Mouse (Mus musculus) forebrain, postnatal 0 days (tissue): ENCODE results near the gene S1pr5. TPM values are rescaled to one million over a fixed set of nuclear protein-coding genes. Genes with fewer than 3 reads are reported as not detected.
A peak's percentile ranks its signal among the peaks of the same experiment; 100 is the strongest.

Source experiments
- ATAC-seq: fragments of 200-750 bp; cut with Nextera tagmentation; 2 replicates; pipeline ENCODE4 v1.8.0; 2017; ENCODE audit warnings: mild to moderate bottlenecking, moderate library complexity
- DNase-seq: peaks from one replicate; pipeline ENCODE4 v3.0.0-alpha.2; 2015
- H3K27ac ChIP-seq: fragments of 300-500 bp; sonication (generic); 2 replicates; pipeline ENCODE4 v1.5.1; 2014; ENCODE audit warnings: low read depth, mild to moderate bottlenecking, antibody characterized with exemption, low read length, moderate library complexity, mixed read lengths
- H3K27me3 ChIP-seq: fragments of 300-500 bp; sonication (generic); 2 replicates; pipeline ENCODE4 v1.6.1; 2014; ENCODE audit warnings: mild to moderate bottlenecking, low read length, mixed read lengths; ENCODE audit not compliant: insufficient read depth
- H3K36me3 ChIP-seq: fragments of 300-500 bp; sonication (generic); 2 replicates; pipeline ENCODE4 v1.6.1; 2014; ENCODE audit warnings: mild to moderate bottlenecking, moderate library complexity; ENCODE audit not compliant: insufficient read depth
- H3K4me1 ChIP-seq: fragments of 300-500 bp; sonication (generic); 2 replicates; pipeline ENCODE4 v1.6.1; 2014; ENCODE audit warnings: antibody characterized with exemption; ENCODE audit not compliant: insufficient read depth
- H3K4me2 ChIP-seq: fragments of 300-500 bp; sonication (generic); 2 replicates; pipeline ENCODE4 v1.6.1; 2014; ENCODE audit warnings: low read depth, mild to moderate bottlenecking, moderate library complexity
- H3K4me3 ChIP-seq: fragments of 300-500 bp; sonication (generic); 2 replicates; pipeline ENCODE4 v1.5.1; 2014; ENCODE audit warnings: low read depth, low read length, mixed read lengths
- H3K9ac ChIP-seq: fragments of 300-500 bp; sonication (generic); 2 replicates; pipeline ENCODE4 v1.6.1; 2014; ENCODE audit warnings: mild to moderate bottlenecking
- H3K9me3 ChIP-seq: fragments of 300-500 bp; sonication (generic); 2 replicates; pipeline ENCODE4 v1.6.1; 2016; ENCODE audit warnings: low read length
- CTCF ChIP-seq: sonication (generic); IDR thresholded peaks from 2 replicates; pipeline ENCODE4 v1.5.1; 2016; ENCODE audit warnings: antibody characterized with exemption, control low read depth, low read depth
- WGBS: fragments of 180-500 bp; shearing (Covaris S2); extraction: QIAGEN DNeasy Blood & Tissue Kit; methylation state at CpG from one replicate; pipeline ENCODE4 v1.1.7; 2014; 5-methylcytosine and 5-hydroxymethylcytosine counted together
- polyA plus RNA-seq: library from polyadenylated mRNA; unstranded; fragments of >200 nt; fragmentation: Nextera tagmentation; extraction: Ambion mirVana; gene quantifications from 2 replicates; pipeline ENCODE4 v1.2.1, GENCODE M21; 2015
- total RNA-seq: library from RNA; depleted of rRNA; stranded (reverse); fragments of >200 nt; gene quantifications from 2 replicates; pipeline ENCODE4 v1.2.3, GENCODE M21; 2014

The S1pr5 gene
- total and polyA plus RNA-seq, 2 experiments from 2014 or later: 2.3 to 2.7 TPM

DNA sequence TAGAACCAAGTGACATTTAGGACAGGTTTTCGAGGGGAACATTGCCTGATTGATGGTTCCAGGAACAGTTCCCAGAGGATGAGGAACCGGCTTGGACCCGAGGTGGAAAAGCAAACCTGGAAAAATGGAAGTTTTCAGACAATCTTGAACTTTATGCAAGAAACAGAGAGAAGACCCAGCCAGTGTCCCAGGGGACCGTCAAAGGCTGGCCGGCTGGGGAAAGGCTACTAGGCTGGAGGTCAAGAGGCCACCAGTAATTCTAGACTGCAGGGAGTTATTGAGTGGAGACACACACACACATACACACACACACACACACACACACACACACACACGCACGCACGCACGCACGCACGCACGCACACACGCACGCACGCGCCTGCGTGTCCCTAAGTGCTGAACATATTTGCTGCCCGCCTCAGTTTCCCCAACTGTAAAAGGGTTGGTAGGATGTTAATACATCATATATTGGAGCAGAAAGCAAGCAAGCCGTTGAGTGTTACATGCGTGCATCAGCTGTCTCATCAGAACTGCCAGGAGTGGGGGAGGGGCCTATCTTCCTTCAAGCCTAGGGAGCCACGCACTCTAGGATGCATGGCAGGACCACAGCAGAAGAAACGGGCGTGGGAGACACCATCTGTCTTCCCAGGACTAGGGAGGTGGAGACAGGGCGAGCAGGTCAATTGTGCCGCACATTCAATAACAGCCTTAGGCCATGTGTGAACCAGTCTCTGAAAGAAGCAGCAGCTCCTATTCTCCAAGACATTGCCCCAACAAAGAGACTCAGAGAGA is 32.0 kb downstream of the S1pr5 start:
- peak; percentile 47 for ATAC-seq

GRCm38 (mm10) chr9:21213617-21214190 is 34.5 kb downstream of the S1pr5 start:
- no peak overlapping the region for H3K4me3 ChIP-seq
- WGBS: 43% methylated on average over 7 of the region's 7 CpGs
- H3K27ac ChIP-seq: no peak overlapping the region
- no peaks in the 10 kb centered on the region for H3K9me3 ChIP-seq
- H3K36me3 ChIP-seq: peaks cover 22% of the 10 kb centered on the region
- H3K4me2 ChIP-seq: no peak overlapping the region
- H3K27me3 ChIP-seq: no peaks in the 10 kb centered on the region
- no peak for DNase-seq
- no peak for ATAC-seq
- 0 out of 2 replicates have a peak, but pooled peaks cover 3% of the 10 kb centered on the region for H3K4me1 ChIP-seq
- TF ChIP-seq CTCF: peak; percentile 63
- no peak overlapping the region for H3K9ac ChIP-seq

More for the DNA sequence above, 32.0 kb downstream of the S1pr5 start:
- peaks cover 12% of the 10 kb centered on the region for H3K36me3 ChIP-seq
- no peak overlapping the region for H3K9ac ChIP-seq
- H3K9me3 ChIP-seq: no peaks in the 10 kb centered on the region
- DNase-seq: peak; percentile 66
- H3K4me1 ChIP-seq: peaks cover 9% of the 10 kb centered on the region
- H3K27me3 ChIP-seq: no peaks in the 10 kb centered on the region
- no peak for TF ChIP-seq CTCF
- no peak overlapping the region for H3K27ac ChIP-seq
- WGBS: 62% methylated on average over 20 of the region's 25 CpGs
- no peak overlapping the region for H3K4me3 ChIP-seq
- H3K4me2 ChIP-seq: no peak overlapping the region

- Histone ChIP-seq H3K36me3 (peaks cover 34% of the 10 kb centered on the region), H3K4me3 (no peak overlapping the region), H3K9me3 (no peaks in the 10 kb centered on the region), H3K9ac (no peak overlapping the region), H3K4me1 (0 out of 2 replicates have a peak, but pooled peaks cover 3% of the 10 kb centered on the region), H3K4me2 (no peak overlapping the region), H3K27ac (no peak overlapping the region), H3K27me3 (no peaks in the 10 kb centered on the region)
- no peak for TF ChIP-seq CTCF
- ATAC-seq (no peak), DNase-seq (no peak)
- WGBS: 83% methylated on average over 7 of the region's 7 CpGs
Observed at GRCm38 (mm10) chr9:21211624-21212023, 36.6 kb downstream of the S1pr5 start.

DNA sequence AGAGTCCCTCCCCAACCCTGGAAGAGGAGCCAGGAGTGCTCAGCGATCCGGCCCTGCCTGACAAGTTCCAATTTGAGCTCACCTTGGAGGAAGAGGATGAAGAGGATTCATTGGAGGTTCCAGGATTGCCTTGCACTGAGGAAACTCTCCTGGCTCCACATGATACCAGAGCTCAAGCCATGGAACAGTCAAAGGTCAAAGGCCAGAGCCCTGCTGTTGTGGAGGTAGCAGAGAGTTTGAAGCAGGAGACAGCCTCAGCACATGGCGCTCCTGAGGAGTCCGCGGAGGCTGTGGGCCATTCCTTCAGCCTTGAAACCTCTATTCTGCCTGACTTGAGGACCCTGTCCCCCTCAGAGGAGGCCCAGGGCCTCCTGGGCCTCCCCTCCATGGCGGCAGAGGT is 37.4 kb downstream of the S1pr5 start:
- H3K27ac ChIP-seq: no peak overlapping the region
- 81% methylated on average over 6 of the region's 6 CpGs for WGBS
- H3K36me3 ChIP-seq: peaks cover 39% of the 10 kb centered on the region
- H3K9me3 ChIP-seq: no peaks in the 10 kb centered on the region
- no peak for TF ChIP-seq CTCF
- H3K4me3 ChIP-seq: no peak overlapping the region
- H3K9ac ChIP-seq: no peak overlapping the region
- no peak overlapping the region for H3K4me2 ChIP-seq
- no peaks in the 10 kb centered on the region for H3K27me3 ChIP-seq
- no peaks in the 10 kb centered on the region for H3K4me1 ChIP-seq
- DNase-seq (no peak), ATAC-seq (no peak)

- DNase-seq (no peak), ATAC-seq (no peak)
- H3K9ac ChIP-seq: no peak overlapping the region
- H3K4me1 ChIP-seq: no peaks in the 10 kb centered on the region; the same call in 1 of the 2 replicates
- H3K4me2 ChIP-seq: no peak overlapping the region
- no peaks in the 10 kb centered on the region for H3K27me3 ChIP-seq
- H3K4me3 ChIP-seq: no peak overlapping the region
- no peak overlapping the region for H3K27ac ChIP-seq
- no peaks in the 10 kb centered on the region for H3K9me3 ChIP-seq
- 72% methylated on average over 2 of the region's 2 CpGs for WGBS
- peaks cover 44% of the 10 kb centered on the region for H3K36me3 ChIP-seq
- TF ChIP-seq CTCF: no peak
Observed at GRCm38 (mm10) chr9:21208626-21209025, 39.6 kb downstream of the S1pr5 start.

DNA sequence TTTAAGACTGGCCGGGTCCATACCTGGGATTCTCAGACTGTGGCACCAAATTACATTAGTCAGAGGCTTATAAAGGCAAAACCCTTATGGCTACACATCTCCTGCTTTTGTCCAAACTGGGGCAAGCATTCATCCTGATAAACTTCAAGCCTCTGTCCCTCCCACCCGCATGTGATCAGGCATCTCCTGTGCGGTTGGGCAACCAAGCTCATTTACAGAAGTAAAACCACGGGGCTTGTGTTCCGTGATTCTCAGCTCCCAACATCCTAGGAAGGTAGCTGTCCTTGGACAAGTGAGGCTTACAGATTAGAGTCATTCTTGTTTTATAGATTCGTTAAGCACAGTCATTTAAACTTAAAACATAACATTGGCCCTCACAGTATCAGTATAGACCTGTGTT is 41.4 kb downstream of the S1pr5 start:
- no peak for ATAC-seq
- TF ChIP-seq CTCF: no peak
- H3K9me3 ChIP-seq: no peaks in the 10 kb centered on the region
- H3K4me1 ChIP-seq: no peaks in the 10 kb centered on the region; the same call in 1 of the 2 replicates
- no peak for DNase-seq
- no peak overlapping the region for H3K4me3 ChIP-seq
- H3K27ac ChIP-seq: no peak overlapping the region
- H3K27me3 ChIP-seq: no peaks in the 10 kb centered on the region
- 86% methylated on average over 6 of the region's 6 CpGs for WGBS
- peaks cover 36% of the 10 kb centered on the region for H3K36me3 ChIP-seq
- H3K4me2 ChIP-seq: no peak overlapping the region
- H3K9ac ChIP-seq: no peak overlapping the region
